ENCODE assay signal across 16 mouse cellular contexts in the genomic region with DNA sequence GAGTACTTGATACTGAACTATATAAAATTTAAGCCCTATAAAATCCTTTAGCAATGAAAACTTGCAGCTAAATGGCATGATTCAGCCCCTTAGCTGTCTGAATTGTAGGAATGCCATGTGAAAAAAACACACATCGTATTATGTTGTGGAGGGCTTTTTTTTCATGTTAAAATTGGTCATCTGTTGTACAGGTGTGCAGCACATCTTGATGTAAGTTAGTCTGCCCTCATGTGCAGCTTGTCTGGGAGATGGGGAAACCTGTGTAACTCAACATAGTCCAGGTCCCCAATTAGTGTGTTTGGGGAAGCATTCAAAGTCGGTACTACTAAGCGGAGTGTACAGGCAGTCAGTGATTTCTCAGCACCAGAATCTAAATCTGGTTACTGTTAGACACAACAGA.
"Had no signal": no experiment of that assay in that cellular context is flagged by ENCODE, and none has a peak within 500 bp of the region (broad histone marks: within the 10 kb centered on the region; RNA-seq: fewer than 3 reads in every experiment).

No protein-coding gene starts in this region.

- H3K4me3 ChIP-seq: lung, embryonic 15.5 days; midbrain, embryonic 10.5 days; midbrain, embryonic 12.5 days; neural tube, embryonic 12.5 days; stomach, embryonic 15.5 days had no signal

- DNase-seq: lung, adult 2 months; lung, postnatal 14 days; lung, postnatal 36 days; midbrain, embryonic 14.5 days; right cerebral cortex, postnatal 14 days; thymus, adult 2 months; thymus, postnatal 25 days; thymus, postnatal 4 days had no signal

- H3K36me3 ChIP-seq: lung, embryonic 15.5 days; midbrain, embryonic 10.5 days; midbrain, embryonic 12.5 days; neural tube, embryonic 12.5 days; stomach, embryonic 15.5 days had no signal

- H3K4me2 ChIP-seq: lung, embryonic 15.5 days; midbrain, embryonic 12.5 days; neural tube, embryonic 12.5 days; stomach, embryonic 15.5 days had no signal

- H3K9ac ChIP-seq: lung, embryonic 15.5 days; midbrain, embryonic 12.5 days; neural tube, embryonic 12.5 days; stomach, embryonic 15.5 days had no signal

- ATAC-seq: lung, postnatal 0 days had no signal

- H3K9me3 ChIP-seq: lung, embryonic 15.5 days; midbrain, embryonic 10.5 days; midbrain, embryonic 12.5 days; neural tube, embryonic 12.5 days; stomach, embryonic 15.5 days had no signal

- H3K4me1 ChIP-seq: lung, embryonic 15.5 days; midbrain, embryonic 10.5 days; midbrain, embryonic 12.5 days; neural tube, embryonic 12.5 days; stomach, embryonic 15.5 days had no signal

- H3K27me3 ChIP-seq: lung, embryonic 15.5 days; midbrain, embryonic 12.5 days; stomach, embryonic 15.5 days had no signal

- H3K27ac ChIP-seq: lung, embryonic 15.5 days; macrophage; midbrain, embryonic 10.5 days; midbrain, embryonic 12.5 days; neural tube, embryonic 12.5 days; stomach, embryonic 15.5 days; stomach, postnatal 0 days had no signal
